Mouse (Mus musculus) cerebellum, adult 11 months (tissue): ENCODE results near the gene Oas1c.

ENCODE experiments used
- DNase-seq: peaks from one replicate; pipeline ENCODE4 v3.0.0; 2022

The Oas1c gene

GRCm38 (mm10) chr5:120779922-120780321 lies 32.4 kb downstream of the Oas1c start:
- no peak for DNase-seq

GRCm38 (mm10) chr5:120778941-120779340 lies 33.4 kb downstream of the Oas1c start:
- DNase-seq: no peak

- no peak for DNase-seq
Observed at GRCm38 (mm10) chr5:120777478-120777877, 34.8 kb downstream of the Oas1c start, which contains the start of gene Oas3. Oas3 (minus strand) TSS chr5:120777661.

- DNase-seq: no peak
Observed at GRCm38 (mm10) chr5:120776801-120777200, 35.5 kb downstream of the Oas1c start.

GRCm38 (mm10) chr5:120775287-120775985 lies 36.9 kb downstream of the Oas1c start:
- no peak for DNase-seq

- DNase-seq: no peak
Observed at GRCm38 (mm10) chr5:120769396-120769795, 42.9 kb downstream of the Oas1c start.

- DNase-seq: no peak
Observed at GRCm38 (mm10) chr5:120765010-120765409, 47.3 kb downstream of the Oas1c start.

- no peak for DNase-seq
Observed at GRCm38 (mm10) chr5:120761901-120762300, 50.4 kb downstream of the Oas1c start.

GRCm38 (mm10) chr5:120754215-120754614 lies 58.1 kb downstream of the Oas1c start:
- no peak for DNase-seq

- no peak for DNase-seq
Observed at GRCm38 (mm10) chr5:120752786-120753185, 59.5 kb downstream of the Oas1c start.

GRCm38 (mm10) chr5:120751206-120751605 lies 61.1 kb downstream of the Oas1c start:
- DNase-seq: no peak
